Mouse (Mus musculus) embryonic facial prominence, embryonic 13.5 days (tissue): ENCODE measurements around the gene Olfr740. TPM values are rescaled to one million over a fixed set of nuclear protein-coding genes. Genes with fewer than 3 reads are reported as not detected.

ENCODE experiments used
- ATAC-seq: fragments of 200-750 bp; cut with Nextera tagmentation; 2 replicates; pipeline ENCODE4 v1.8.0; 2017; ENCODE audit warnings: low read depth; ENCODE audit not compliant: insufficient number of reproducible peaks, insufficient read depth, low FRiP score, low TSS enrichment
- H3K27ac ChIP-seq: fragments of 300-500 bp; sonication (generic); 2 replicates; pipeline ENCODE4 v1.5.1; 2015; ENCODE audit warnings: moderate library complexity, mild to moderate bottlenecking, inconsistent platforms
- H3K27me3 ChIP-seq: fragments of 300-500 bp; sonication (generic); 2 replicates; pipeline ENCODE4 v1.6.1; 2015; ENCODE audit warnings: mild to moderate bottlenecking, inconsistent platforms
- H3K36me3 ChIP-seq: fragments of 300-500 bp; sonication (generic); 2 replicates; pipeline ENCODE4 v1.6.1; 2015; ENCODE audit warnings: mild to moderate bottlenecking, inconsistent platforms
- H3K4me1 ChIP-seq: fragments of 300-500 bp; sonication (generic); 2 replicates; pipeline ENCODE4 v1.6.1; 2015; ENCODE audit warnings: inconsistent platforms
- H3K4me2 ChIP-seq: fragments of 300-500 bp; sonication (generic); 2 replicates; pipeline ENCODE4 v1.6.1; 2015; ENCODE audit warnings: moderate library complexity, mild to moderate bottlenecking, inconsistent platforms
- H3K4me3 ChIP-seq: fragments of 300-500 bp; sonication (generic); 2 replicates; pipeline ENCODE4 v1.5.1; 2015; ENCODE audit warnings: mild to moderate bottlenecking, inconsistent platforms
- H3K9ac ChIP-seq: fragments of 300-500 bp; sonication (generic); 2 replicates; pipeline ENCODE4 v1.6.1; 2015; ENCODE audit warnings: mild to moderate bottlenecking, inconsistent platforms
- H3K9me3 ChIP-seq: fragments of 300-500 bp; sonication (generic); 2 replicates; pipeline ENCODE4 v1.6.1; 2016; ENCODE audit warnings: inconsistent platforms
- WGBS: fragments of 180-500 bp; shearing (Covaris S2); methylation state at CpG from one replicate; pipeline ENCODE4 v1.1.7; 2015; ENCODE audit warnings: mixed read lengths; 5-methylcytosine and 5-hydroxymethylcytosine counted together
- polyA plus RNA-seq: library from polyadenylated mRNA; unstranded; fragments of >200 nt; fragmentation: Nextera tagmentation; extraction: Ambion mirVana; gene quantifications from 2 replicates; pipeline ENCODE4 v1.2.1, GENCODE M21; 2015

The Olfr740 gene
- polyA plus RNA-seq, result not detected in 2 replicates

- Histone ChIP-seq H3K27ac (no peak within 1 kb of the TSS), H3K4me2 (no peak within 1 kb of the TSS), H3K9ac (no peak within 1 kb of the TSS), H3K4me3 (no peak within 1 kb of the TSS), H3K9me3 (no peaks in the 10 kb centered on the region), H3K27me3 (no peaks in the 10 kb centered on the region), H3K36me3 (no peaks in the 10 kb centered on the region), H3K4me1 (no peaks in the 10 kb centered on the region)
- 83% methylated on average over 3 of the region's 3 CpGs for WGBS
- ATAC-seq, result no peak
Observed at GRCm38 (mm10) chr14:50445245-50445644, at the start of gene Olfr740. Gene Olfr740, plus strand, starts transcription at chr14:50445545.

- no peaks in the 10 kb centered on the region for H3K27me3 ChIP-seq
- H3K36me3 ChIP-seq, result no peaks in the 10 kb centered on the region
- H3K9ac ChIP-seq, result no peak within 1 kb of the TSS
- no peaks in the 10 kb centered on the region for H3K9me3 ChIP-seq
- H3K27ac ChIP-seq, result no peak within 1 kb of the TSS
- H3K4me3 ChIP-seq, result no peak within 1 kb of the TSS
- no peak for ATAC-seq
- WGBS, result 89% methylated on average over 1 of the region's 1 CpGs
- H3K4me1 ChIP-seq, result no peaks in the 10 kb centered on the region
- H3K4me2 ChIP-seq, result no peak within 1 kb of the TSS
Observed at GRCm38 (mm10) chr14:50407268-50407667, 38.1 kb upstream of the Olfr740 start, which contains the start of gene Olfr738. Gene Olfr738, plus strand, starts transcription at chr14:50407568.

DNA sequence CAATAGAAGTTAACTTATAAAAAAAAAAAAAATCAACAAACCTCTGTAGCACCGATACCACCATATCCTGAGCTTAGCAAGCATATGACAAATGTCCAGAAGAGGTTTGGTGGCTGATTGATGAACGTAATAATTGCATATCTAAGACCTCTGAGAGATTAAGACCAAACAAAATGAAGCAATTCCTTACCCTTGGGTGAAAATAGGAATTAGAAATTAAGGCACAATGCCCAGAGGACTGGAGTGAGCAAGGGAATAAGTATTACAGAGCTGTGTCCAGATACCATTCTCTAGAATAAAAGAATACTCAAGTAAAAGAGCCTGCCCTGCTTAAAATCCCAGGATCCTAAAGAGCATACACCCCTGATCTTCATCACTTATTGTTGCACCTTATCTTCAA is 27.0 kb upstream of the Olfr740 start, which contains the start of gene Olfr739:
Gene Olfr739 (plus strand): TSS at position 301 of the 400 bp plus-strand sequence.
- Histone ChIP-seq H3K9ac (no peak within 1 kb of the TSS), H3K4me2 (no peak within 1 kb of the TSS), H3K4me3 (no peak within 1 kb of the TSS), H3K27ac (no peak within 1 kb of the TSS), H3K27me3 (no peaks in the 10 kb centered on the region), H3K4me1 (no peaks in the 10 kb centered on the region), H3K36me3 (no peaks in the 10 kb centered on the region), H3K9me3 (no peaks in the 10 kb centered on the region)
- no peak for ATAC-seq
- 68% methylated on average over 2 of the region's 2 CpGs for WGBS

- ATAC-seq, result no peak
- whole genome bisulfite sequencing, result 70% methylated on average over 2 of the region's 2 CpGs
Observed at GRCm38 (mm10) chr14:50472438-50472837, 27.1 kb downstream of the Olfr740 start, which contains the start of gene Olfr741. Gene Olfr741, plus strand, starts transcription at chr14:50472738.

GRCm38 (mm10) chr14:50478406-50478805 is 33.1 kb downstream of the Olfr740 start:
- no peak overlapping the region for H3K4me2 ChIP-seq
- 81% methylated on average over 2 of the region's 2 CpGs for WGBS

More at GRCm38 (mm10) chr14:50472438-50472837, 27.1 kb downstream of the Olfr740 start, which contains the start of gene Olfr741:
- Histone ChIP-seq H3K9me3 (no peaks in the 10 kb centered on the region), H3K36me3 (no peaks in the 10 kb centered on the region), H3K4me2 (no peak within 1 kb of the TSS), H3K4me3 (no peak within 1 kb of the TSS), H3K27ac (no peak within 1 kb of the TSS), H3K9ac (no peak within 1 kb of the TSS), H3K27me3 (no peaks in the 10 kb centered on the region), H3K4me1 (no peaks in the 10 kb centered on the region)

GRCm38 (mm10) chr14:50503300-50503699 is 58.0 kb downstream of the Olfr740 start, which contains the start of gene Olfr742:
Gene Olfr742, plus strand, starts transcription at chr14:50503600.
- Histone ChIP-seq H3K4me2 (no peak within 1 kb of the TSS), H3K36me3 (no peaks in the 10 kb centered on the region), H3K9me3 (no peaks in the 10 kb centered on the region), H3K9ac (no peak within 1 kb of the TSS), H3K27ac (no peak within 1 kb of the TSS), H3K27me3 (no peaks in the 10 kb centered on the region), H3K4me3 (no peak within 1 kb of the TSS), H3K4me1 (no peaks in the 10 kb centered on the region)
- WGBS, result 60% methylated on average over 2 of the region's 2 CpGs
- no peak for ATAC-seq

More at GRCm38 (mm10) chr14:50478406-50478805, 33.1 kb downstream of the Olfr740 start:
- Histone ChIP-seq H3K27ac (no peak overlapping the region), H3K36me3 (no peaks in the 10 kb centered on the region), H3K4me3 (no peak overlapping the region), H3K9ac (no peak overlapping the region), H3K9me3 (no peaks in the 10 kb centered on the region), H3K27me3 (no peaks in the 10 kb centered on the region), H3K4me1 (no peaks in the 10 kb centered on the region)
- no peak for ATAC-seq

Other genes starting within 250 kb of the Olfr740 start
- not detected in 2 replicates for gene Olfr731, start 203.7 kb upstream of the Olfr740 start, polyA plus RNA-seq
- gene Olfr732, start 161.3 kb upstream of the Olfr740 start, polyA plus RNA-seq, result not detected in 2 replicates
- gene Olfr733, start 144.0 kb upstream of the Olfr740 start, polyA plus RNA-seq, result 0.10 TPM in 1 of 2 replicates, not detected in the other
- gene Olfr734, start 118.8 kb upstream of the Olfr740 start, polyA plus RNA-seq, result not detected in 2 replicates
- not detected in 2 replicates for gene Olfr735, start 96.7 kb upstream of the Olfr740 start, polyA plus RNA-seq
- gene Tlr11, start 87.6 kb upstream of the Olfr740 start, polyA plus RNA-seq, result 0.07 TPM in 1 of 2 replicates, not detected in the other
- 0.22 TPM in 1 of 2 replicates, not detected in the other for gene Olfr736, start 64.4 kb upstream of the Olfr740 start, polyA plus RNA-seq
- not detected in 2 replicates for gene Olfr738, start 38.0 kb upstream of the Olfr740 start, polyA plus RNA-seq
- gene Olfr739, start 26.9 kb upstream of the Olfr740 start, polyA plus RNA-seq, result not detected in 2 replicates
- not detected in 2 replicates for gene Olfr741, start 27.2 kb downstream of the Olfr740 start, polyA plus RNA-seq
- gene Olfr742, start 58.1 kb downstream of the Olfr740 start, polyA plus RNA-seq, result not detected in 2 replicates
- gene Olfr743, start 76.3 kb downstream of the Olfr740 start, polyA plus RNA-seq, result not detected in 2 replicates
- gene Olfr744, start 169.3 kb downstream of the Olfr740 start, polyA plus RNA-seq, result not detected in 2 replicates
- gene Olfr745, start 193.8 kb downstream of the Olfr740 start, polyA plus RNA-seq, result 0.32 and 0.63 TPM in 2 replicates
- gene Olfr746, start 201.5 kb downstream of the Olfr740 start, polyA plus RNA-seq, result not detected in 2 replicates
- gene Olfr747, start 247.7 kb downstream of the Olfr740 start, polyA plus RNA-seq, result not detected in 2 replicates